Mouse (Mus musculus) C2C12 (cell line): ENCODE measurements around the gene Gna13.

Source experiments
- CEBPB ChIP-seq: IDR thresholded peaks from one replicate; pipeline ENCODE4 v1.6.1; 2011; ENCODE audit warnings: low read depth, mild to moderate bottlenecking, control low read depth, moderate library complexity
- CTCF ChIP-seq: IDR thresholded peaks from one replicate; pipeline ENCODE4 v1.5.1; 2011; ENCODE audit not compliant: control insufficient read depth, insufficient read depth, insufficient read length
- MAX ChIP-seq: IDR thresholded peaks from one replicate; pipeline ENCODE4 v1.6.1; 2011; ENCODE audit warnings: mild to moderate bottlenecking, control low read depth
- MYOD1 ChIP-seq: IDR thresholded peaks from one replicate; pipeline ENCODE4 v1.6.1; 2011; ENCODE audit warnings: low read depth; ENCODE audit not compliant: control insufficient read depth, insufficient read length
- MYOG ChIP-seq: IDR thresholded peaks from one replicate; pipeline ENCODE4 v1.6.1; 2011; ENCODE audit not compliant: control insufficient read depth, insufficient read length; ENCODE audit errors: extremely low read depth
- USF1 ChIP-seq: IDR thresholded peaks from one replicate; pipeline ENCODE4 v1.6.1; 2011; ENCODE audit warnings: low read depth, mild to moderate bottlenecking, control low read depth, moderate library complexity

DNA sequence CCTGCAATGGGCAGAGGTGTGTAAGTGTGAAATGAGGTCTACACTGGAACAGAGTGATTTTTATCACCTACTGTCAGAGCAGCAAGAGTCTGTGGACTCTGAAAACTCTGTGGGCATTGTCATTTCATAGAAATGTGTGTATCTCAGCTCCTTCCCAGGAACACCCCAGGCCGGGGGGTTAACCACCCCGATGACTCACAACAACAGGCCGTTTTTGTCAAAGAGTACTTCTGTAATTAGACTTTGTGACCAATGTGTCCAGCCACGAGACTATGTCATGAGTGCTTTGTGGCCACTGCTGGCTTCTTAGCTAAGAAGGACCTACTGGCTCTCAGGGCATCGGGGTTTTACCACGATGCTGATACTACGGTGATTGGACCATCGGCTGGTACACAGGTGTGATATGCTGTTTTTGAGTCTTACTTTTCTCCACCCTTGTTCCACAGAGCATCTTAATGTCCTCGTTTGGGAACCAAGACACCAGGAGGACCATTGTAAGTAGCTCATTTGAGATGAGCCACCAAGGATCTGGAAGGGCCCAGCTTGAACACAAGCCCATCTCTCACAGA, 54.9 kb downstream of the Gna13 start:
- TF ChIP-seq MYOD1 = no peak
- TF ChIP-seq CTCF = no peak
- TF ChIP-seq USF1 = no peak
- no peak for TF ChIP-seq MAX
- no peak for TF ChIP-seq MYOG
- no peak for TF ChIP-seq CEBPB
